Mouse (Mus musculus): Measurements from ENCODE around the gene Baz2b. TPM values are rescaled to one million over a fixed set of nuclear protein-coding genes. Genes with fewer than 3 reads are reported as not detected.

Baz2b gene
- polyA plus RNA-seq, 1 experiment from 2014 or later: 22.1 TPM

DNA sequence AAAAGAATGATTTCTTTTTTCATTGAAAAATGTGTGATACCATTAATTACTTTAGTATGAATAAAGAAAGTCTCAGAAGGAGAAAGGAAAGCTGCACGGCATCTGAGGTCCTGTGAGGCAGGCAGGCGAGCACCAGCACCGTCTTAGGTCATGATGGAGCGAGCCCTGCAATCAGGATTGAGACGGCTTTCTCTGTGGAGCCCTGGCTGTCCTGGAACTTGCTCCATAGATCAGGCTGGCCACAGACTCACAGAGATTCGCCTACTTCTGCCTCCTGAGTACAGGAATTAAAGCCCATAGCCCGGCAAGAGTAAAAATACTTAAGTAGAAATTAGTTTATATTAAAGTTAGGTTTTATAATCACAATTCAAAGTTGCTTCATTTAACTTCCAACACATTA, 305.6 kb downstream of the Baz2b start:
- H3K27ac ChIP-seq: no peak overlapping the region
- 83% methylated on average over 7 of the region's 7 CpGs for WGBS (ENCODE audit: insufficient replicate concordance)
- no peak overlapping the region for H3K4me3 ChIP-seq
- no peak overlapping the region for H3K4me2 ChIP-seq
- H3K27me3 ChIP-seq (replicated peaks): no peaks in the 10 kb centered on the region
- no peaks in the 10 kb centered on the region for H3K9me3 ChIP-seq (replicated peaks)
- H3K36me3 ChIP-seq: peaks cover 51% of the 10 kb centered on the region
- no peaks in the 10 kb centered on the region for H3K4me1 ChIP-seq
- H3K9ac ChIP-seq: no peak overlapping the region
- ATAC-seq: no peak

DNA sequence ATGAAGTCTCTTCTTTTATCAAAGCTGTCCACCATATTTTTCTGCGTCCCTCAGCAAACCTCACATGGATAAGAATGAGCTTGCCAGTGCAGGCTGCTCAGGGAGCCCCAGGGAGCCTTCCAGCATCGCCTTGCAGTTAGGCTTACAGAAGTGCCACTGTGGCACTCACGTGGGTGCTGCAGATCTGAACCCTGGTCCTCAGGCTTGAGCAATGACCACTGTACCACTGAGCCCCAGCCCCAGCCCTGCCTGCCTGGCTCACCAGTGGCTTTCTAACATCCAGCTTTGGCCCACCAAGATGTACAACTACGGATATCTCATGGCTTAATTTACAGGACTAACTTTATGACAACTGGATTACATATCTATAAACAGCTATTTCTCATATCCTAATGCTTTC, 311.0 kb downstream of the Baz2b start:
- Histone ChIP-seq H3K4me2 (no peak overlapping the region), H3K4me1 (peaks cover 5% of the 10 kb centered on the region; the same call in 1 of the 2 replicates), H3K36me3 (peaks cover 35% of the 10 kb centered on the region), H3K9ac (no peak overlapping the region), H3K27ac (no peak overlapping the region), H3K9me3 (replicated peaks) (no peaks in the 10 kb centered on the region), H3K4me3 (no peak overlapping the region), H3K27me3 (replicated peaks) (no peaks in the 10 kb centered on the region)
- ATAC-seq: no peak
- 73% methylated on average over 4 of the region's 4 CpGs for WGBS (ENCODE audit: insufficient replicate concordance)

- Histone ChIP-seq H3K4me3 (no peak overlapping the region), H3K27ac (no peak overlapping the region), H3K4me1 (peaks cover 5% of the 10 kb centered on the region; the same call in 1 of the 2 replicates), H3K9ac (no peak overlapping the region), H3K4me2 (no peak overlapping the region), H3K9me3 (replicated peaks) (no peaks in the 10 kb centered on the region), H3K27me3 (replicated peaks) (no peaks in the 10 kb centered on the region), H3K36me3 (peaks cover 32% of the 10 kb centered on the region)
- 66% methylated on average over 6 of the region's 7 CpGs for WGBS (ENCODE audit: insufficient replicate concordance)
- ATAC-seq: no peak; the same call in 1 of the 2 replicates
These were observed 311.5 kb downstream of the Baz2b start for GRCm38 (mm10) chr2:59898105-59898504.

- Histone ChIP-seq H3K4me2 (no peak overlapping the region), H3K4me1 (peaks cover 5% of the 10 kb centered on the region; the same call in 1 of the 2 replicates), H3K27ac (no peak overlapping the region), H3K9me3 (replicated peaks) (no peaks in the 10 kb centered on the region), H3K36me3 (peaks cover 23% of the 10 kb centered on the region), H3K27me3 (replicated peaks) (no peaks in the 10 kb centered on the region), H3K4me3 (no peak overlapping the region), H3K9ac (no peak overlapping the region)
- WGBS (ENCODE audit: insufficient replicate concordance): 76% methylated on average over 8 of the region's 8 CpGs
- ATAC-seq: no peak
These were observed 312.8 kb downstream of the Baz2b start for GRCm38 (mm10) chr2:59896837-59897236.

DNA sequence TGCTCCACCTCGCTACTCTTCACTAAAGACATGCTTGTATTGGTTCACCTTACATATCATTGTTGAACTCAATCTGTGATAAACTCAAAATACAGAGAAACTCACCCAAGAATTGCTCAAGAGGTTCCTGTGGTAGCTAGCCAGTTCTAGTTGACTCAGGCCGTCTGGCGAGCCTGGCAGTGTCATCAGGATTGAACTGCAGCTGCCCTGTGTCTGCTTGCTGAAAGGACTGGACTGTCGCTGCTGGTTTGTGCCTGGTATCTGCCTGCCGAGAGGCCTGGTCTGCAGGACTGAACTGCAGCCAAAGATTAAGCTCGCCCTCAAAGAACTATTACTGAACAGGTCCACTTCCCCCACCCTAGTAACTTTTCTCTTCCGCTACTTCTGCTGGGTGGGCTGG, 313.2 kb downstream of the Baz2b start:
- Histone ChIP-seq H3K27me3 (replicated peaks) (no peaks in the 10 kb centered on the region), H3K36me3 (peaks cover 18% of the 10 kb centered on the region), H3K4me1 (peaks cover 5% of the 10 kb centered on the region; the same call in 1 of the 2 replicates), H3K9me3 (replicated peaks) (no peaks in the 10 kb centered on the region), H3K4me3 (no peak overlapping the region), H3K27ac (no peak overlapping the region), H3K4me2 (no peak overlapping the region), H3K9ac (no peak overlapping the region)
- WGBS (ENCODE audit: insufficient replicate concordance): 66% methylated on average over 7 of the region's 7 CpGs
- no peak for ATAC-seq

DNA sequence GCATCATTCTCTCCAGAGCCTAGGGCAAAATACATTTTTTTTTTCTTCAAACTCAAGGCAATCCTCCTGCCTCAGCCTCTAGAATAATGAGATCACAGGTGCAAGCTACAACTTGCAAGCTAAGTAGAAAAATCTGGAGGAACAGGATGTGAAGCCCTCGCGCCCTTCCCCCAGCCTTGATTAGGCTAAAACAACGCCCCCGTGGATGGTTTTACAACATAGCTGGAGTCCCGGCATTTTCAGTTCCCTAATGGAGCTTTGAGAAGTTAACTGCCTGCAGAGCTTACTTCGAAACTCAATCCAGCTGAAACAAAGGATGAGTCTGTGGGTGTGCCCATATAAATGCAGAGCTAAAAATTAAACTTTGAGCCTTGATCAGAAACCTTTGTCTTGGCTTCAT, 319.9 kb downstream of the Baz2b start:
- ATAC-seq: no peak
- Histone ChIP-seq H3K27ac (no peak overlapping the region), H3K4me3 (no peak overlapping the region), H3K9ac (no peak overlapping the region), H3K4me1 (no peaks in the 10 kb centered on the region; the same call in 1 of the 2 replicates), H3K27me3 (replicated peaks) (no peaks in the 10 kb centered on the region), H3K4me2 (no peak overlapping the region), H3K36me3 (no peaks in the 10 kb centered on the region), H3K9me3 (replicated peaks) (no peaks in the 10 kb centered on the region)
- 80% methylated on average over 6 of the region's 6 CpGs for whole genome bisulfite sequencing (ENCODE audit: insufficient replicate concordance)

DNA sequence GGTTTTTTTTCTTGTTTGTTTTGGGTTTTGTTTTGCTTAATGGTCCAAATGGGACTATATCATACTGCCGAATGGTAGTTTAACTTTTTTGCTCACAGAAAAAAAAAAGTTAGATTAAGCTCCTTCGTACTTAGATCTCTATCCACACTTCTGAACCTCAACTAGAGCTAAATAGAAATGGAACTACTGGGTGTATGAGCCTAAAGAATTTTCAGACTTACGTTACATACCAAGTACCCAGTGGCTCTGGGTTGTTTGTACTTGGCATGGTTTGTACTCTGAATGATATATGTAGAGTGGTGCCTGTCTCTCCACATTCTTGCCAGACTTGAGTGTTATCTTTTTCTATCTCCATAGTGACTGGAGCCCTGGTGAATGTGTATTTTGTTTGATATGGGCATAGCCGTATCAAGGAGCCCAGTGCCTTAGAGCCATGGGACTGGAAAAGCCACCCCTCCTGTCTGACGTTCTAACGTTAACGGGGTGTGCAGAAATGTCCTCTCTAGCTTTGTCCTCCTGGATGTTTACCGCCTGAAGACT, 326.8 kb downstream of the Baz2b start:
- Histone ChIP-seq H3K4me2 (peak overlapping the region; percentile 94), H3K4me3 (peak overlapping the region; percentile 82), H3K27ac (peak overlapping the region; percentile 78), H3K9ac (peak overlapping the region; percentile 81), H3K27me3 (replicated peaks) (no peaks in the 10 kb centered on the region), H3K4me1 (peaks cover 21% of the 10 kb centered on the region), H3K9me3 (replicated peaks) (no peaks in the 10 kb centered on the region), H3K36me3 (0 out of 2 replicates have a peak, but pooled peaks cover 4% of the 10 kb centered on the region)
- WGBS (ENCODE audit: insufficient replicate concordance): 46% methylated on average over 8 of the region's 8 CpGs
- ATAC-seq: peak; percentile 72

DNA sequence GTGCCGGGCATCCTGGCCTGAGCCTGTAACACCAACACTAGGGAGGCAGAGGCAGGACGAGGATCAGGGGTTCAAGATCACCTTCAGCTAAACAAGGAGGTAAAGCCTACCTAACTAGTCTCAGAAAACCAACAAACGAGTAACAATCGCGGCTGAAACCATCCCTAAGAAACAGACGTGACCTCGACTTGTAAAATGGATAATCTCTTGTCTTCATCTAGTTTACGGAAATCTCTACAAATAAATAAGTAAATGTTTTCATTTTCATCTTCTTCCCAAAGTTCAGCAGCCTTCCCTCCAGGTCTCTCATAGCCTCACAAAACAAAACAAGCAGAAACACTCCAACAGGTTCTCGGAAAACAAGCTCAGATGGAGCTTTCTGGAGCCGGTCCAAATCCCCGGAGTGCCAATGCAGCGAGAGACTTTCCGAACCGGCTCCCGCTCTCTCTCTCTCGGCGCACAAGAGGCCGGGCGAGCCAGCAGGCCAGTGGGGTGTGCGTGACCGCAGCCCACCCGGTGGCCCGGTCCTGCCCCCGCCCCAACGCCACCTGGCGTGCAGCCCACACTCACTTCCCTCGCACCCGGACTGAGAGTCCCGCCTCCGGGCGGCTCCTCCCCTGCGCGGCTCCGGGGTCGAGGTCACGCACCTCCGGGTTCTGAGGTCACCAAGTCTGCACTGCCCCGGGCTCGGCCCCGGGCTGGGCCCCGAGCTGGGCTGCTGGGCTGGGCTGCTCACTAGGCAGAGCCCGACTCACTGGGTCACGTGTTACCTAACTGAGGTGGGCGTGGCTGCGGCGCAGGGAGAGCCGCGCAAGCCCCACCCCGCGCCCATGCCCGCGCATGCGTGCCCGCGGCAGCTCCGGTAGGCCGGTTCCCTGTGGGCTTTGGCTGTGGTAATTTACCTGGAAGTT, 327.6 kb downstream of the Baz2b start, which contains the start of gene Wdsub1:
Gene Wdsub1 (minus strand): TSS at position 761 of the 911 bp plus-strand sequence.
- no peaks in the 10 kb centered on the region for H3K27me3 ChIP-seq (replicated peaks)
- H3K9me3 ChIP-seq (replicated peaks): no peaks in the 10 kb centered on the region
- ATAC-seq: peak; percentile 95
- 0 out of 2 replicates have a peak, but pooled peaks cover 4% of the 10 kb centered on the region for H3K36me3 ChIP-seq
- peaks cover 21% of the 10 kb centered on the region for H3K4me1 ChIP-seq
- H3K4me2 ChIP-seq: peak within 1 kb of the TSS; percentile 94
- H3K4me3 ChIP-seq: peak within 1 kb of the TSS; percentile 82
- peak within 1 kb of the TSS; percentile 78 for H3K27ac ChIP-seq
- WGBS (ENCODE audit: insufficient replicate concordance): 2% methylated on average over 57 of the region's 57 CpGs
- H3K9ac ChIP-seq: peak within 1 kb of the TSS; percentile 81

GRCm38 (mm10) chr2:59881404-59881803, 328.2 kb downstream of the Baz2b start:
- H3K4me1 ChIP-seq: peaks cover 21% of the 10 kb centered on the region
- peak overlapping the region; percentile 81; the same call in 1 of the 2 replicates for H3K9ac ChIP-seq
- no peaks in the 10 kb centered on the region for H3K9me3 ChIP-seq (replicated peaks)
- peak overlapping the region; percentile 94 for H3K4me2 ChIP-seq
- peak overlapping the region; percentile 82 for H3K4me3 ChIP-seq
- H3K27me3 ChIP-seq (replicated peaks): no peaks in the 10 kb centered on the region
- 13% methylated on average over 6 of the region's 6 CpGs for WGBS (ENCODE audit: insufficient replicate concordance)
- ATAC-seq: no peak
- 0 out of 2 replicates have a peak, but pooled peaks cover 4% of the 10 kb centered on the region for H3K36me3 ChIP-seq
- H3K27ac ChIP-seq: peak overlapping the region; percentile 78; the same call in 1 of the 2 replicates

- ATAC-seq: no peak
- H3K9me3 ChIP-seq (replicated peaks): no peaks in the 10 kb centered on the region
- no peak overlapping the region for H3K4me2 ChIP-seq
- no peak overlapping the region for H3K27ac ChIP-seq
- no peak overlapping the region for H3K4me3 ChIP-seq
- H3K9ac ChIP-seq: no peak overlapping the region
- 76% methylated on average over 19 of the region's 19 CpGs for WGBS (ENCODE audit: insufficient replicate concordance)
- H3K36me3 ChIP-seq: 0 out of 2 replicates have a peak, but pooled peaks cover 6% of the 10 kb centered on the region
- peaks cover 14% of the 10 kb centered on the region for H3K4me1 ChIP-seq
- no peaks in the 10 kb centered on the region for H3K27me3 ChIP-seq (replicated peaks)
These were observed 331.4 kb downstream of the Baz2b start for GRCm38 (mm10) chr2:59878221-59878620.

- H3K27ac ChIP-seq: no peak overlapping the region
- H3K27me3 ChIP-seq (replicated peaks): no peaks in the 10 kb centered on the region
- peaks cover 9% of the 10 kb centered on the region for H3K4me1 ChIP-seq
- no peak overlapping the region for H3K9ac ChIP-seq
- H3K4me2 ChIP-seq: no peak overlapping the region
- H3K36me3 ChIP-seq: peaks cover 11% of the 10 kb centered on the region
- ATAC-seq: no peak
- 84% methylated on average over 4 of the region's 4 CpGs for WGBS (ENCODE audit: insufficient replicate concordance)
- no peaks in the 10 kb centered on the region for H3K9me3 ChIP-seq (replicated peaks)
- H3K4me3 ChIP-seq: no peak overlapping the region
These were observed 332.3 kb downstream of the Baz2b start for GRCm38 (mm10) chr2:59877335-59877734.

GRCm38 (mm10) chr2:59876482-59876881, 333.2 kb downstream of the Baz2b start:
- Histone ChIP-seq H3K9ac (no peak overlapping the region), H3K27ac (no peak overlapping the region), H3K36me3 (peaks cover 11% of the 10 kb centered on the region), H3K4me3 (no peak overlapping the region), H3K9me3 (replicated peaks) (no peaks in the 10 kb centered on the region), H3K27me3 (replicated peaks) (no peaks in the 10 kb centered on the region), H3K4me2 (no peak overlapping the region), H3K4me1 (peaks cover 3% of the 10 kb centered on the region)
- no peak for ATAC-seq
- 86% methylated on average over 15 of the region's 15 CpGs for WGBS (ENCODE audit: insufficient replicate concordance)

Measured in liver, embryonic 12.5 days (tissue).